Mouse (Mus musculus) liver, adult 2 months (tissue): Measurements from ENCODE around the gene Ubl7.

Experiments
- CTCF ChIP-seq: fragments of 200-500 bp; IDR thresholded peaks from 2 replicates; pipeline ENCODE4 v1.5.1; 2011; ENCODE audit warnings: low read depth, low read length, control low read depth
- POLR2A ChIP-seq: fragments of 200-500 bp; IDR thresholded peaks from 2 replicates; pipeline ENCODE4 v1.6.1; 2011; ENCODE audit warnings: low read length, control low read depth; ENCODE audit not compliant: insufficient read depth; ENCODE audit errors: extremely low read depth

- no peak for TF ChIP-seq CTCF
- no peak for TF ChIP-seq POLR2A
Measured at GRCm38 (mm10) chr9:57958615-57959014, 47.8 kb downstream of the Ubl7 start.
